Mouse (Mus musculus): ENCODE data around the gene Pnpla3.
A peak's percentile ranks its signal among the peaks of the same experiment; 100 is the strongest.

Pnpla3 gene

GRCm38 (mm10) chr15:84169511-84169910 is 1.9 kb downstream of the Pnpla3 start:
- DNase-seq (ENCODE audit: inconsistent age in 2 of 2, low spot score in 1 of 2), result no peak

- DNase-seq (ENCODE audit: inconsistent age in 2 of 2, low spot score in 1 of 2), result peak in 1 of 2 experiments; percentile 18
Observed at GRCm38 (mm10) chr15:84171166-84171565, 3.5 kb downstream of the Pnpla3 start.

- no peak for DNase-seq (ENCODE audit: inconsistent age in 2 of 2, low spot score in 1 of 2)
Observed at GRCm38 (mm10) chr15:84178733-84179132, 11.1 kb downstream of the Pnpla3 start.

GRCm38 (mm10) chr15:84182000-84182399 is 14.4 kb downstream of the Pnpla3 start:
- no peak for DNase-seq (ENCODE audit: inconsistent age in 2 of 2, low spot score in 1 of 2)

GRCm38 (mm10) chr15:84183967-84184366 is 16.3 kb downstream of the Pnpla3 start:
- DNase-seq (ENCODE audit: inconsistent age in 2 of 2, low spot score in 1 of 2), result no peak

GRCm38 (mm10) chr15:84186196-84186595 is 18.6 kb downstream of the Pnpla3 start:
- DNase-seq (ENCODE audit: inconsistent age in 2 of 2, low spot score in 1 of 2), result no peak

GRCm38 (mm10) chr15:84188887-84189530 is 21.4 kb downstream of the Pnpla3 start:
- no peak for DNase-seq (ENCODE audit: inconsistent age in 2 of 2, low spot score in 1 of 2)

- no peak for DNase-seq (ENCODE audit: inconsistent age in 2 of 2, low spot score in 1 of 2)
Observed at GRCm38 (mm10) chr15:84189881-84190280, 22.2 kb downstream of the Pnpla3 start.

GRCm38 (mm10) chr15:84191724-84192057 is 24.1 kb downstream of the Pnpla3 start:
- no peak for DNase-seq (ENCODE audit: inconsistent age in 2 of 2, low spot score in 1 of 2)

- DNase-seq (ENCODE audit: inconsistent age in 2 of 2, low spot score in 1 of 2), result peak; percentile 92 to 98
Observed at GRCm38 (mm10) chr15:84192058-84192791, 24.6 kb downstream of the Pnpla3 start, which contains the start of gene Samm50. Gene Samm50 (plus strand): TSS chr15:84192241.

GRCm38 (mm10) chr15:84196486-84197165 is 29.0 kb downstream of the Pnpla3 start:
- peak; percentile 65 to 73 for DNase-seq (ENCODE audit: inconsistent age in 2 of 2, low spot score in 1 of 2)

GRCm38 (mm10) chr15:84207327-84207726 is 39.7 kb downstream of the Pnpla3 start:
- DNase-seq (ENCODE audit: inconsistent age in 2 of 2, low spot score in 1 of 2), result no peak

GRCm38 (mm10) chr15:84209517-84210412 is 42.1 kb downstream of the Pnpla3 start:
- DNase-seq (ENCODE audit: inconsistent age in 2 of 2, low spot score in 1 of 2), result no peak

GRCm38 (mm10) chr15:84210461-84210860 is 42.8 kb downstream of the Pnpla3 start:
- no peak for DNase-seq (ENCODE audit: inconsistent age in 2 of 2, low spot score in 1 of 2)

- DNase-seq (ENCODE audit: inconsistent age in 2 of 2, low spot score in 1 of 2), result no peak
Observed at GRCm38 (mm10) chr15:84210941-84211340, 43.3 kb downstream of the Pnpla3 start.

- DNase-seq (ENCODE audit: inconsistent age in 2 of 2, low spot score in 1 of 2), result no peak
Observed at GRCm38 (mm10) chr15:84211564-84211963, 43.9 kb downstream of the Pnpla3 start.

GRCm38 (mm10) chr15:84212031-84212755 is 44.6 kb downstream of the Pnpla3 start:
- peak; percentile 84 to 95 for DNase-seq (ENCODE audit: inconsistent age in 2 of 2, low spot score in 1 of 2)

- DNase-seq (ENCODE audit: inconsistent age in 2 of 2, low spot score in 1 of 2), result peak; percentile 76 to 82
Observed at GRCm38 (mm10) chr15:84212756-84213105, 45.1 kb downstream of the Pnpla3 start.

- peak in 1 of 2 experiments; percentile 51 for DNase-seq (ENCODE audit: inconsistent age in 2 of 2, low spot score in 1 of 2)
Observed at GRCm38 (mm10) chr15:84213162-84213739, 45.6 kb downstream of the Pnpla3 start.

GRCm38 (mm10) chr15:84214476-84214875 is 46.8 kb downstream of the Pnpla3 start:
- no peak for DNase-seq (ENCODE audit: inconsistent age in 2 of 2, low spot score in 1 of 2)

Measured in adrenal gland, adult (tissue).